Mouse (Mus musculus): ENCODE results near the gene Hoxd9. TPM values are rescaled to one million over a fixed set of nuclear protein-coding genes. Genes with fewer than 3 reads are reported as not detected.

Gene Hoxd9
- total and polyA plus RNA-seq, 2 experiments from 2014 or later = not detected

GRCm38 (mm10) chr2:74740311-74741091, 43.0 kb downstream of the Hoxd9 start:
- no peaks in the 10 kb centered on the region for H3K4me1 ChIP-seq (ENCODE audit: insufficient read depth)
- no peak overlapping the region for H3K9ac ChIP-seq
- H3K27ac ChIP-seq (ENCODE audit: low read depth, low read length) = no peak overlapping the region
- DNase-seq = no peak
- no peak overlapping the region for H3K4me3 ChIP-seq (ENCODE audit: low read depth, low read length)
- no peak for TF ChIP-seq CTCF (IDR thresholded peaks at IDR 0.05; ENCODE audit: low read depth)
- H3K4me2 ChIP-seq (ENCODE audit: low read depth) = no peak overlapping the region
- no peaks in the 10 kb centered on the region for H3K9me3 ChIP-seq (ENCODE audit: low read length)
- H3K36me3 ChIP-seq (ENCODE audit: insufficient read depth) = no peaks in the 10 kb centered on the region
- no peak for ATAC-seq
- peaks cover 91% of the 10 kb centered on the region for H3K27me3 ChIP-seq (ENCODE audit: insufficient read depth, low read length)
- WGBS = 2% methylated on average over 43 of the region's 43 CpGs

- Histone ChIP-seq H3K36me3 (ENCODE audit: insufficient read depth) (no peaks in the 10 kb centered on the region), H3K9ac (no peak overlapping the region), H3K4me1 (ENCODE audit: insufficient read depth) (no peaks in the 10 kb centered on the region), H3K27ac (ENCODE audit: low read depth, low read length) (no peak overlapping the region), H3K4me2 (ENCODE audit: low read depth) (no peak overlapping the region), H3K4me3 (ENCODE audit: low read depth, low read length) (no peak overlapping the region), H3K27me3 (ENCODE audit: insufficient read depth, low read length) (peaks cover 91% of the 10 kb centered on the region), H3K9me3 (ENCODE audit: low read length) (no peaks in the 10 kb centered on the region)
- 23% methylated on average over 2 of the region's 3 CpGs for WGBS
- ATAC-seq (no peak), DNase-seq (no peak)
- no peak for TF ChIP-seq CTCF (IDR thresholded peaks at IDR 0.05; ENCODE audit: low read depth)
Observed at GRCm38 (mm10) chr2:74741252-74741978, 43.9 kb downstream of the Hoxd9 start.

- TF ChIP-seq CTCF (IDR thresholded peaks at IDR 0.05; ENCODE audit: low read depth) = no peak
- Histone ChIP-seq H3K36me3 (ENCODE audit: insufficient read depth) (no peaks in the 10 kb centered on the region), H3K9me3 (ENCODE audit: low read length) (no peaks in the 10 kb centered on the region), H3K4me3 (ENCODE audit: low read depth, low read length) (no peak overlapping the region), H3K9ac (no peak overlapping the region), H3K4me2 (ENCODE audit: low read depth) (no peak overlapping the region), H3K27ac (ENCODE audit: low read depth, low read length) (no peak overlapping the region), H3K4me1 (ENCODE audit: insufficient read depth) (no peaks in the 10 kb centered on the region), H3K27me3 (ENCODE audit: insufficient read depth, low read length) (peaks cover 91% of the 10 kb centered on the region)
- DNase-seq (no peak), ATAC-seq (no peak)
Observed at GRCm38 (mm10) chr2:74741979-74742277, 44.4 kb downstream of the Hoxd9 start.

- H3K4me1 ChIP-seq (ENCODE audit: insufficient read depth) = no peaks in the 10 kb centered on the region
- H3K4me3 ChIP-seq (ENCODE audit: low read depth, low read length) = no peak overlapping the region
- no peak overlapping the region for H3K27ac ChIP-seq (ENCODE audit: low read depth, low read length)
- peaks cover 93% of the 10 kb centered on the region for H3K27me3 ChIP-seq (ENCODE audit: insufficient read depth, low read length)
- no peaks in the 10 kb centered on the region for H3K36me3 ChIP-seq (ENCODE audit: insufficient read depth)
- TF ChIP-seq CTCF (IDR thresholded peaks at IDR 0.05; ENCODE audit: low read depth) = no peak
- 2% methylated on average over 6 of the region's 6 CpGs for WGBS
- no peak for DNase-seq
- H3K4me2 ChIP-seq (ENCODE audit: low read depth) = no peak overlapping the region
- H3K9me3 ChIP-seq (ENCODE audit: low read length) = no peaks in the 10 kb centered on the region
- no peak for ATAC-seq
- H3K9ac ChIP-seq = no peak overlapping the region
Observed at GRCm38 (mm10) chr2:74745540-74746297, 48.2 kb downstream of the Hoxd9 start.

GRCm38 (mm10) chr2:74746298-74746921, 48.9 kb downstream of the Hoxd9 start:
- under 1% methylated on average over 58 of the region's 58 CpGs for WGBS
- H3K9ac ChIP-seq = no peak overlapping the region
- no peaks in the 10 kb centered on the region for H3K9me3 ChIP-seq (ENCODE audit: low read length)
- DNase-seq = no peak
- no peak for TF ChIP-seq CTCF (IDR thresholded peaks at IDR 0.05; ENCODE audit: low read depth)
- H3K27me3 ChIP-seq (ENCODE audit: insufficient read depth, low read length) = peaks cover 95% of the 10 kb centered on the region
- H3K36me3 ChIP-seq (ENCODE audit: insufficient read depth) = no peaks in the 10 kb centered on the region
- ATAC-seq = no peak
- no peak overlapping the region for H3K27ac ChIP-seq (ENCODE audit: low read depth, low read length)
- H3K4me2 ChIP-seq (ENCODE audit: low read depth) = no peak overlapping the region
- H3K4me1 ChIP-seq (ENCODE audit: insufficient read depth) = no peaks in the 10 kb centered on the region
- no peak overlapping the region for H3K4me3 ChIP-seq (ENCODE audit: low read depth, low read length)

GRCm38 (mm10) chr2:74747006-74747405, 49.5 kb downstream of the Hoxd9 start:
- no peaks in the 10 kb centered on the region for H3K36me3 ChIP-seq (ENCODE audit: insufficient read depth)
- WGBS = 3% methylated on average over 24 of the region's 24 CpGs
- no peak overlapping the region for H3K4me2 ChIP-seq (ENCODE audit: low read depth)
- DNase-seq (no peak), ATAC-seq (no peak)
- no peak overlapping the region for H3K9ac ChIP-seq
- TF ChIP-seq CTCF (IDR thresholded peaks at IDR 0.05; ENCODE audit: low read depth) = no peak
- H3K4me3 ChIP-seq (ENCODE audit: low read depth, low read length) = no peak overlapping the region
- H3K27me3 ChIP-seq (ENCODE audit: insufficient read depth, low read length) = peaks cover 95% of the 10 kb centered on the region
- H3K4me1 ChIP-seq (ENCODE audit: insufficient read depth) = no peaks in the 10 kb centered on the region
- no peak overlapping the region for H3K27ac ChIP-seq (ENCODE audit: low read depth, low read length)
- no peaks in the 10 kb centered on the region for H3K9me3 ChIP-seq (ENCODE audit: low read length)

Data from forebrain, postnatal 0 days (tissue).